Mouse (Mus musculus): ENCODE data around the gene Hmg20a. TPM values are rescaled to one million over a fixed set of nuclear protein-coding genes. Genes with fewer than 3 reads are reported as not detected.
A peak's percentile ranks its signal among the peaks of the same experiment; 100 is the strongest.

The Hmg20a gene
- polyA plus RNA-seq, 1 experiment from 2014 or later: 57.9 TPM

DNA sequence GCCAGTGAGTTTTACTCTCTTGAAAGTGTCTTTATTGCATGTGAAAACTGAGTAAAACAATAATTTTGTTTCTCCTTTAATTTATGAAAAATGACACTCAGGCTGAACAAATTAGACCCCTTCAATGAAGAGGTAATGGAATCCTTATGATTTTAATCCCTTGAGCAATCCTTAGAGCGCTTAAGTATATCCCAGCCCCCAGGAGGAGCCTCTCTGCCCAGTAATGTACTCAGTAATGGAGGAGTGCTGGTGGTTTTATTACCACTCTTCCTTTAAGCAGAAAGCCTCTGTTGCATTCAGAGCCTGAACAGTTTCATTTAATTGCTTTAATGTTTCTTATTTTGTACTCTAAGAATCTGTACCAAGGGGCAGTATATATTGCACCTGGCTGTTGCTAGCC is 67.0 kb downstream of the Hmg20a start:
- H3K9ac ChIP-seq (ENCODE audit: low read length): no peak overlapping the region
- peaks cover 6% of the 10 kb centered on the region; the same call in 1 of the 2 replicates for H3K4me1 ChIP-seq (replicated peaks; ENCODE audit: control insufficient read depth, insufficient read depth, low read length)
- H3K27me3 ChIP-seq (ENCODE audit: control insufficient read depth, insufficient read depth, low read depth, low read length): no peaks in the 10 kb centered on the region
- no peak overlapping the region for H3K27ac ChIP-seq (ENCODE audit: low read length)
- ATAC-seq (ENCODE audit: low read depth): no peak
- peaks cover 16% of the 10 kb centered on the region for H3K36me3 ChIP-seq (ENCODE audit: control insufficient read depth, insufficient read depth, low read length)
- no peak overlapping the region for H3K4me2 ChIP-seq (ENCODE audit: low read depth, low read length)
- no peak overlapping the region for H3K4me3 ChIP-seq (ENCODE audit: low read length)
- no peaks in the 10 kb centered on the region for H3K9me3 ChIP-seq (ENCODE audit: control insufficient read depth, low read length)
- WGBS: 91% methylated on average over 1 of the region's 1 CpGs

DNA sequence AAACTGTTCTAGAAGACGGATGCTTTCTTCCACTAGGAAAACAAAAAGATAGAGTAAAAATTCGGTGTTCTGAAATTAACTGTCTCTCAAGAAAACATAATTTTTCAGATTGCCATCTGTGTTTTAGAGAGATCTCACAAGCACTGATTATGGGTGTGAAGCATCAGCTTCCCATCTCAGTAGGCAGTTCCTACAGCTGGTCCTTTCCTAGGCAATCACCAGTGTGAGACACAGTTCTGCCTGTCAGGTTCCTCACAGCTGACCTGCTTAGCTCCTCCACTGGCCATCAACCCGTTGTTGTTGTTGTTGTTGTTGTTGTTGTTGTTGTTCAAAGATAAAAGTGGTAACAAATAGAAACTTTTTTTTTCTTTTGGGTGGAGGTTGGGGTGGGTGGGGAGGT is 67.7 kb downstream of the Hmg20a start:
- H3K27ac ChIP-seq (ENCODE audit: low read length): no peak overlapping the region
- no peaks in the 10 kb centered on the region for H3K9me3 ChIP-seq (ENCODE audit: control insufficient read depth, low read length)
- peaks cover 19% of the 10 kb centered on the region for H3K36me3 ChIP-seq (ENCODE audit: control insufficient read depth, insufficient read depth, low read length)
- WGBS: 81% methylated on average over 3 of the region's 3 CpGs
- no peak overlapping the region for H3K4me2 ChIP-seq (ENCODE audit: low read depth, low read length)
- H3K4me1 ChIP-seq (replicated peaks; ENCODE audit: control insufficient read depth, insufficient read depth, low read length): peaks cover 6% of the 10 kb centered on the region; the same call in 1 of the 2 replicates
- no peaks in the 10 kb centered on the region for H3K27me3 ChIP-seq (ENCODE audit: control insufficient read depth, insufficient read depth, low read depth, low read length)
- H3K4me3 ChIP-seq (ENCODE audit: low read length): no peak overlapping the region
- ATAC-seq (ENCODE audit: low read depth): no peak
- no peak overlapping the region for H3K9ac ChIP-seq (ENCODE audit: low read length)

DNA sequence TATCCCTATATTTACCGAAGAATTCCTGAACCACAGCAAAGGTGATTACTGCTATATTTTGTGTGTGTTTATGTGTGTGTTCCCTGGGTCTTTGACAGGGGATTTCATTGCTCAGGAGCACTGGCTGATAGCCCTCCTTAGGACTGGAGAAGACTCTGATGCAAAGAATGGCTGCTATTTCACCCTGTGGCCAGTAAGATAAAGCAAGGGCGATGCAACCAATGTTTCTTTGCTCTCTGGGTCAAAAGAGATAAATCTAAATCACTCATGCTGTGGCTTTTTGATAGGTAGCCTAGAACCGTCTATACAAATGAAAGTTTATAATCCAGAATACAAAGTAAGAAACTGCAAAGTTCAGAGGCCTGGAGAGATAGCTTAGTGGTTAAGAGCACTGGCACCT is 69.2 kb downstream of the Hmg20a start:
- Histone ChIP-seq H3K27ac (ENCODE audit: low read length) (no peak overlapping the region), H3K9ac (ENCODE audit: low read length) (no peak overlapping the region), H3K4me2 (ENCODE audit: low read depth, low read length) (no peak overlapping the region), H3K4me1 (replicated peaks; ENCODE audit: control insufficient read depth, insufficient read depth, low read length) (peaks cover 6% of the 10 kb centered on the region; the same call in 1 of the 2 replicates), H3K9me3 (ENCODE audit: control insufficient read depth, low read length) (no peaks in the 10 kb centered on the region), H3K4me3 (ENCODE audit: low read length) (no peak overlapping the region), H3K36me3 (ENCODE audit: control insufficient read depth, insufficient read depth, low read length) (peaks cover 25% of the 10 kb centered on the region), H3K27me3 (ENCODE audit: control insufficient read depth, insufficient read depth, low read depth, low read length) (no peaks in the 10 kb centered on the region)
- no peak for ATAC-seq (ENCODE audit: low read depth)
- 91% methylated on average over 3 of the region's 3 CpGs for WGBS

DNA sequence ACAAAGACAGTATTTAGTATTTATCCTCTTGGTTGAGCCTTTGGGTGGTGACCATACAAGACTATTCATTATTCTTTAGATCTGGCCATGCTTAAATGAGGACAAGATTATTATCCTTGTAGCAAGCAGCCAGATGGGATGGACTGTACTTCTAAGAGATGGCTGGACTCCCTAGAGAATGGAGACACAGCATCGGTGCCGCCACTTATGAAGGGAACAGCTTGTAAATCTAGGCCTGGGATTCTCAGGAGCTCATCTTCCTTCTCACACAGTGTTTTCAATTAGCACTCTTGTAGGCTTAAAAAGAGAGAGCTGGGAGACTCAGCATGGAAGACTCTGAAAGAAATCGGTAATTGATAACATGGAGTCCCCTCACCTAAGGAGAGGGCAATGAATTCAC is 74.0 kb downstream of the Hmg20a start:
- Histone ChIP-seq H3K36me3 (ENCODE audit: control insufficient read depth, insufficient read depth, low read length) (peaks cover 35% of the 10 kb centered on the region), H3K4me2 (ENCODE audit: low read depth, low read length) (no peak overlapping the region), H3K4me1 (replicated peaks; ENCODE audit: control insufficient read depth, insufficient read depth, low read length) (peaks cover 24% of the 10 kb centered on the region), H3K27me3 (ENCODE audit: control insufficient read depth, insufficient read depth, low read depth, low read length) (no peaks in the 10 kb centered on the region), H3K27ac (ENCODE audit: low read length) (peak overlapping the region; percentile 2), H3K9me3 (ENCODE audit: control insufficient read depth, low read length) (no peaks in the 10 kb centered on the region), H3K9ac (ENCODE audit: low read length) (no peak overlapping the region), H3K4me3 (ENCODE audit: low read length) (no peak overlapping the region)
- ATAC-seq (ENCODE audit: low read depth): no peak
- 77% methylated on average over 3 of the region's 3 CpGs for WGBS

DNA sequence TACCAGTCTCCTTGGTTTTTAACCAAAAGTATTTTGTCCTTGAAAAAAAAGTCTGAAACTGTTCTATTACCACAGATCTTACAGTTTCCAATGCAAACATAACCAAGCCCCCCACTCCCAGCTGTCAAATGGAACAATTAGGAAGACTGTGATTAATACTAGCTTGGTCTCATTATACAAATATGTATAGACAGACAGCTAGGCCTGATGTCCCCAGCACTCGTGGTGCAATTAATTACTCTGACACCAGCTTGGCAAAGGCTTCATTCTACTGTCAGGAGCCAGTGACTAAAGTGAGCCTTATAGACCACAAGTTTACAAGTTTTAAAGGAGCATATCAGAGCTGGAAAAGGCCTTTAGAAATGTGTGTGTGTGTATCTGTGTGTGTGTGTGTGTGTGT is 74.5 kb downstream of the Hmg20a start:
- H3K4me2 ChIP-seq (ENCODE audit: low read depth, low read length): no peak overlapping the region
- peak overlapping the region; percentile 2 for H3K27ac ChIP-seq (ENCODE audit: low read length)
- no peaks in the 10 kb centered on the region for H3K9me3 ChIP-seq (ENCODE audit: control insufficient read depth, low read length)
- no peaks in the 10 kb centered on the region for H3K27me3 ChIP-seq (ENCODE audit: control insufficient read depth, insufficient read depth, low read depth, low read length)
- H3K9ac ChIP-seq (ENCODE audit: low read length): no peak overlapping the region
- peaks cover 29% of the 10 kb centered on the region for H3K4me1 ChIP-seq (replicated peaks; ENCODE audit: control insufficient read depth, insufficient read depth, low read length)
- H3K36me3 ChIP-seq (ENCODE audit: control insufficient read depth, insufficient read depth, low read length): peaks cover 30% of the 10 kb centered on the region
- no peak overlapping the region for H3K4me3 ChIP-seq (ENCODE audit: low read length)
- peak; percentile 51; the same call in 1 of the 2 replicates for ATAC-seq (ENCODE audit: low read depth)
- 22% methylated on average over 1 of the region's 1 CpGs for WGBS

DNA sequence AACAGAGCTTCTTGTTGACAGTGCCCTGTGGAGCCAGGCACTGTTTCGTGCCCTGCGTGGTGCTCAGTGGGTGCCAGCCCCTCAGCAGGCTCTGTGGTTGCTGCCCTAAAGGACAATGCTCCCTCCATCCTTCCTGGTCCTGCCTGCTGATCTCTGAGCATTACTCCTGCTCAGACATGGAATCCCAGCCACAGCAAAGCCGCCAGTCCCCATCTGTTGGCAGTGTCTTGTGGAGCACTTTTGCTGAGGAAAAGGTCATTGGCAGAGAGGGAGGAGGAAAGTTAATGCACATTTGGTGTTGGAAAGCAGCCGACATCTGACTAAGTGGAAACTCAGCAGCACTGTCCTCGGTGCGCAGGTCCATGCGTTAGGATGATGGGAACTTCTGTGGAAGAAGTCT is 76.7 kb downstream of the Hmg20a start:
- H3K9me3 ChIP-seq (ENCODE audit: control insufficient read depth, low read length): no peaks in the 10 kb centered on the region
- 0 out of 2 replicates have a peak overlapping the region, but pooled peaks have one; percentile 13 for H3K27ac ChIP-seq (ENCODE audit: low read length)
- ATAC-seq (ENCODE audit: low read depth): no peak
- H3K4me2 ChIP-seq (ENCODE audit: low read depth, low read length): no peak overlapping the region
- H3K36me3 ChIP-seq (ENCODE audit: control insufficient read depth, insufficient read depth, low read length): peaks cover 26% of the 10 kb centered on the region
- no peak overlapping the region for H3K9ac ChIP-seq (ENCODE audit: low read length)
- 64% methylated on average over 7 of the region's 7 CpGs for WGBS
- H3K4me1 ChIP-seq (replicated peaks; ENCODE audit: control insufficient read depth, insufficient read depth, low read length): peaks cover 47% of the 10 kb centered on the region
- H3K4me3 ChIP-seq (ENCODE audit: low read length): no peak overlapping the region
- H3K27me3 ChIP-seq (ENCODE audit: control insufficient read depth, insufficient read depth, low read depth, low read length): no peaks in the 10 kb centered on the region

DNA sequence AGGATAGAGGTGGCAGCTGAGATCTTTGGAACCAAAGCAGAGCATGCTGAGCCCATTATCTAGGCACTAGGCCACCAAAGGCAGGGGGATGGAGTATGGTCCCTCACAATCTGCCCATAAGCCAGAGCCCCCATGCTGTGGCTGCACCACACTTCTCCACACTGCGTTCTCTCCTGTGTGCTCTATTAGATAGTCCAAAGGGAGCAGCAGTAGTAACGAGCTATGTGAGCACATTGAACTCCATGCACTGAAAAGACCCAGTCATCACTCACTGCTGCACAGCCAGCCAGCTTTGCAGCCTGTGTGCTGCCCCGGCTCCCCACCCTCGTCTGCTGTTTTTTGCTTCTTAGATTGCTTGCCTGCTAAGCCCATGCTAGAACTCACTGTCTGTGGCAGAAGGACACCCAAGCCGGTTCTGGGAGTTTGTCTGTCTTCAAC is 77.4 kb downstream of the Hmg20a start:
- Histone ChIP-seq H3K9me3 (ENCODE audit: control insufficient read depth, low read length) (no peaks in the 10 kb centered on the region), H3K27me3 (ENCODE audit: control insufficient read depth, insufficient read depth, low read depth, low read length) (no peaks in the 10 kb centered on the region), H3K27ac (ENCODE audit: low read length) (peak overlapping the region; percentile 41), H3K4me1 (replicated peaks; ENCODE audit: control insufficient read depth, insufficient read depth, low read length) (peaks cover 50% of the 10 kb centered on the region), H3K36me3 (ENCODE audit: control insufficient read depth, insufficient read depth, low read length) (peaks cover 20% of the 10 kb centered on the region), H3K4me3 (ENCODE audit: low read length) (no peak overlapping the region), H3K4me2 (ENCODE audit: low read depth, low read length) (no peak overlapping the region), H3K9ac (ENCODE audit: low read length) (no peak overlapping the region)
- ATAC-seq (ENCODE audit: low read depth): no peak
- WGBS: 46% methylated on average over 5 of the region's 5 CpGs

DNA sequence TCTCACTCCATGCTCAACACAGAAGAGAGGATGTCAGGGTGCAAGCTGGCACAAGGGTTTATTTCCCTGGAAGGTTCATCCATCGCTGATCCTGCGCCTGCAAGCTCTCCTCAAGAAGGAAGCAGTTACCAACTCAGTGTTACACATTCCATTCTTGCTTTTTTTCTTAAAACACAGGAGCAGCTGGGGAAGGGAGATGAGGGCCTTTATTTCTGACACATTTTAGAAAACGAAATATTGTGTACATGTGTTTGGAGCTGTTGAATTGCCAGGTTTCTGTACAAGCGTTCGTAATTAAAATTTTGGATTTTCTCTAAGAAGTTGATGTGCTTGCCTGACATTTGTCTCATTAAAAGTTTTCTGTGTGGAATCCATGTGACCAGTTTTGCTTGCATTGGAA is 78.2 kb downstream of the Hmg20a start:
- H3K36me3 ChIP-seq (ENCODE audit: control insufficient read depth, insufficient read depth, low read length): peaks cover 15% of the 10 kb centered on the region

DNA sequence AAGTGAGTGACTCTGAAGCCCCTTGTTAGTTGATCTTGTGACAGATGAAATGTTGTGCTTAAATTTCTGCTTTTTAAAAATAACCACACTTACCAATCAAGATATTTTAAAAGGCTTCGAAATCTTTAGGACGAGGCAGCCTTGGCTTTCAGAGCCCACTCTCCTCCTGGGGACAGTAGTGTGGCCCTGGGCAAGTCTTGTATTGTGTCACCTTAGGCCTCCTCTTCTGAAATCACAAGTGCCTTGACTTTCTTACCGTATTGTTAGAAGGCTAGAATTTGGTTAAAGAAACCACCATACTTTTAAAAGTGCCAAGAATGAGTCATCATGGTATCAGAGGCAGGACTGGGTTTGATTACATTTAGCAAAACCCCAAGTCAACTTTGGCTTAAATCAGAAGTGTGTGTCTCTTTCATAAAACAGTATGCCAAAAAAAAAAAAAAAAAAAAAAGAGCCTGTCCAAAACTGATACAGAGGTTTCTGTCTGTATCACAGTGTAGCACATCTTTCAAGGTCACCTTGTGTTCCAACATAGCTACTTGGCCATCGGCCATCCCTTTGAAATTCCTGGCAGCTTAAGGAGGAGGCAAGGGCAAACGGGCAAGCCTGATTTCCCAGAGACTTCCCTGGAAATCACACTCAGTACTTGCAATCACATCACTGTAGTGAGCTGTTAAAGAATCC is 78.9 kb downstream of the Hmg20a start:
- WGBS: 35% methylated on average over 5 of the region's 5 CpGs
- ATAC-seq (ENCODE audit: low read depth): no peak
- Histone ChIP-seq H3K4me1 (replicated peaks; ENCODE audit: control insufficient read depth, insufficient read depth, low read length) (peaks cover 58% of the 10 kb centered on the region), H3K4me2 (ENCODE audit: low read depth, low read length) (no peak overlapping the region; the same call in 1 of the 2 replicates), H3K36me3 (ENCODE audit: control insufficient read depth, insufficient read depth, low read length) (peaks cover 13% of the 10 kb centered on the region), H3K9ac (ENCODE audit: low read length) (no peak overlapping the region), H3K27ac (ENCODE audit: low read length) (peak overlapping the region; percentile 79), H3K9me3 (ENCODE audit: control insufficient read depth, low read length) (no peaks in the 10 kb centered on the region), H3K27me3 (ENCODE audit: control insufficient read depth, insufficient read depth, low read depth, low read length) (no peaks in the 10 kb centered on the region), H3K4me3 (ENCODE audit: low read length) (no peak overlapping the region)

More for the DNA sequence above, 78.2 kb downstream of the Hmg20a start:
- H3K4me1 ChIP-seq (replicated peaks; ENCODE audit: control insufficient read depth, insufficient read depth, low read length): peaks cover 58% of the 10 kb centered on the region
- no peaks in the 10 kb centered on the region for H3K9me3 ChIP-seq (ENCODE audit: control insufficient read depth, low read length)
- ATAC-seq (ENCODE audit: low read depth): no peak
- H3K27me3 ChIP-seq (ENCODE audit: control insufficient read depth, insufficient read depth, low read depth, low read length): no peaks in the 10 kb centered on the region
- 77% methylated on average over 5 of the region's 5 CpGs for WGBS
- H3K27ac ChIP-seq (ENCODE audit: low read length): peak overlapping the region; percentile 51
- no peak overlapping the region for H3K4me3 ChIP-seq (ENCODE audit: low read length)
- peak overlapping the region; percentile 31; the same call in 1 of the 2 replicates for H3K9ac ChIP-seq (ENCODE audit: low read length)
- H3K4me2 ChIP-seq (ENCODE audit: low read depth, low read length): no peak overlapping the region

Data from lung, embryonic 16.5 days (tissue).